Mouse (Mus musculus) hindbrain, embryonic 15.5 days (tissue): ENCODE results near the gene Pabpn1. TPM values are rescaled to one million over a fixed set of nuclear protein-coding genes. Genes with fewer than 3 reads are reported as not detected.

ENCODE experiments used
- ATAC-seq: fragments of 200-750 bp; cut with Nextera tagmentation; 2 replicates; pipeline ENCODE4 v1.8.0; 2017; ENCODE audit warnings: low read depth, moderate number of reproducible peaks, moderate TSS enrichment; ENCODE audit not compliant: low FRiP score
- H3K27ac ChIP-seq: fragments of 300-500 bp; sonication (generic); replicated peaks from 2 replicates; pipeline ENCODE4 v1.5.1; 2015; ENCODE audit warnings: mild to moderate bottlenecking, inconsistent platforms
- H3K27me3 ChIP-seq: fragments of 300-500 bp; sonication (generic); 2 replicates; pipeline ENCODE4 v1.6.1; 2015; ENCODE audit warnings: control low read depth, inconsistent platforms
- H3K36me3 ChIP-seq: fragments of 300-500 bp; sonication (generic); 2 replicates; pipeline ENCODE4 v1.6.1; 2015; ENCODE audit warnings: control low read depth, inconsistent platforms
- H3K4me1 ChIP-seq: fragments of 300-500 bp; sonication (generic); replicated peaks from 2 replicates; pipeline ENCODE4 v1.6.1; 2015; ENCODE audit warnings: control low read depth, inconsistent platforms
- H3K4me2 ChIP-seq: fragments of 300-500 bp; sonication (generic); 2 replicates; pipeline ENCODE4 v1.6.1; 2015; ENCODE audit warnings: moderate library complexity, mild to moderate bottlenecking, inconsistent platforms
- H3K4me3 ChIP-seq: fragments of 300-500 bp; sonication (generic); 2 replicates; pipeline ENCODE4 v1.5.1; 2015; ENCODE audit warnings: mild to moderate bottlenecking, inconsistent platforms
- H3K9ac ChIP-seq: fragments of 300-500 bp; sonication (generic); 2 replicates; pipeline ENCODE4 v1.6.1; 2015; ENCODE audit warnings: inconsistent platforms
- H3K9me3 ChIP-seq: fragments of 300-500 bp; sonication (generic); 2 replicates; pipeline ENCODE4 v1.6.1; 2016; ENCODE audit warnings: control low read depth, inconsistent platforms
- WGBS: fragments of 180-500 bp; shearing (Covaris S2); methylation state at CpG from one replicate; pipeline ENCODE4 v1.1.7; 2015; 5-methylcytosine and 5-hydroxymethylcytosine counted together
- polyA plus RNA-seq: library from polyadenylated mRNA; unstranded; fragments of >200 nt; fragmentation: Nextera tagmentation; extraction: Ambion mirVana; gene quantifications from 2 replicates; pipeline ENCODE4 v1.2.1, GENCODE M21; 2015

The Pabpn1 gene
- polyA plus RNA-seq, 1 experiment from 2014 or later = 162 TPM

DNA sequence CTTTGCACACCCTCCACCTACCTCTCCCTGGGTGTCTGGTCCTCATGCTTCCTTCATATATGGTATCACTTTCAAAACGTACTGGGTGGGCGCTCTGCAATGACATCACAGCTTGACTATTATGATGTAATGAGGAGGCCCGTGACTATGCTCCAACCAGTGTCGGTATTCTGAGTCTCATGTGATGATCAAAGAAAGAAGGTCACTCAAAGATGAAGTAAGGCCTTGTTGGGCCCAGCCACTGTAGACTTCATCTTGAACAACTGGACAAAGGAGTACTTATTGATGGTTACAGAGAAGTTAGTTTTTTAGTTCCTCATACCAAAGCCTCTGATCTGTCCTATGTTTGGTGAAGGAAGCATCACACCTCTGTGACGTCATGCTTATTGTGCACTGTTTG, 21.4 kb upstream of the Pabpn1 start, which contains the start of gene Homez:
Gene Homez (minus strand): TSS at position 101 of the 400 bp plus-strand sequence.
- no peaks in the 10 kb centered on the region for H3K9me3 ChIP-seq
- no peak within 1 kb of the TSS for H3K27ac ChIP-seq
- no peak within 1 kb of the TSS for H3K4me2 ChIP-seq
- no peaks in the 10 kb centered on the region for H3K27me3 ChIP-seq
- H3K4me3 ChIP-seq = no peak within 1 kb of the TSS
- no peaks in the 10 kb centered on the region; the same call in 1 of the 2 replicates for H3K36me3 ChIP-seq
- 91% methylated on average over 5 of the region's 5 CpGs for WGBS
- H3K4me1 ChIP-seq = peaks cover 11% of the 10 kb centered on the region
- ATAC-seq = no peak
- no peak within 1 kb of the TSS for H3K9ac ChIP-seq

DNA sequence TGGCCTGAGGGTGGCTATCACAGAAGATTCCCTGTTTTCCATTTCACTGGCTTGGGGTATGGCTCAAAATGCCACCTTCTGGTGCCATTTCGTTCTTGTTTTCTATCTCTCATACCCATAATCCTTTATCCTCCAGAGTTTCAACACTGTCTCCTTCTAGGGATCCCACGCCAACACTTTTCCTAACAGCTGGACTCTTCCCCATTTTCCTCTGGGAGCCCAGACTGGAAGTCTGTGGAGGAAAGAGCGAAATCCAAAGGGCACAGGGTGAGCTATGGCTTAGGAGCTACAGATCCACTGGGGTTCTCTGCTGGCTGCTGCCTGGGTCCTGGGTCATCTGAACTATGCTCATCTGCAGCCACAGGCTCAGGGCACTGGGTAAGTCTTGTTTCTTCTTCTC, 18.1 kb upstream of the Pabpn1 start:
- no peak for ATAC-seq
- H3K4me1 ChIP-seq = peaks cover 20% of the 10 kb centered on the region
- no peak overlapping the region for H3K27ac ChIP-seq
- no peak overlapping the region for H3K4me2 ChIP-seq
- 90% methylated on average over 3 of the region's 3 CpGs for WGBS
- no peaks in the 10 kb centered on the region for H3K27me3 ChIP-seq
- H3K9ac ChIP-seq = no peak overlapping the region
- H3K4me3 ChIP-seq = no peak overlapping the region
- no peaks in the 10 kb centered on the region for H3K9me3 ChIP-seq
- H3K36me3 ChIP-seq = no peaks in the 10 kb centered on the region; the same call in 1 of the 2 replicates

DNA sequence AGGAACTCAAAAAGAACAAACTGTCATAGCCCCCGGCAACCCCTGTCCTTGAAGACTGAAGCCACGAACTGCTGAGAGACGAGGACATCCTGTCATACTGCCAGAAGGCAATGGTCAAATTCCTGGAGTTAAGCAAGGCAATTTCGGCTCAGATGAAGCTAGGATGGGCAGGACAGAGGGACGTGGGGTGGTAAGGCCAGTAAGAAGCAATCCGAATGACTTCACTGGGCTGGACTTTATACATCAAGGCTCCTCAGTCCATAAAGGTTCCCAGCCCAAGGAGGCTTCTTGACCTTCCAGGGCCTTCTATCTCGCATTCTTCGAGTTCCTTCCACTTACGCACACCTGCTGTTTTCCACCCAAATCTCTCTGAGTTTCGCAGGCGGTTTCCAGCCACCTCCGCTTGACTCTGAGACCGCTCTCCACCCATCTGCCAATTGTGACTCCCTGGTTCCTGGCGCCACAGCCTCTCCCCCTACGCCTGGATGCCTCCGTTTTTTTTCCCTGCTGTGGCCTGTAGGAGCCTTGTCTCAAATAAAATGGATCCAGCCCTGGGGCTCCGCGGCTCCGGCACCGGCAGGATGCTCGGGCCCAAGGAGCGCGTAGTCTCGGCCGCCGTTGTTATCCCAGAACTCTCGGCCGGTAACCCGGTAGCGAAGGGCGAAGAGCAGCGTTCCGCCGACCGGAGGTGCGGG, 16.3 kb upstream of the Pabpn1 start:
- peak overlapping the region; percentile 97 for H3K27ac ChIP-seq
- no peaks in the 10 kb centered on the region; the same call in 1 of the 2 replicates for H3K36me3 ChIP-seq
- no peaks in the 10 kb centered on the region for H3K9me3 ChIP-seq
- H3K4me2 ChIP-seq = peak overlapping the region; percentile 97
- H3K27me3 ChIP-seq = no peaks in the 10 kb centered on the region
- H3K9ac ChIP-seq = peak overlapping the region; percentile 96
- peaks cover 20% of the 10 kb centered on the region for H3K4me1 ChIP-seq
- peak overlapping the region; percentile 81 for H3K4me3 ChIP-seq
- WGBS = 3% methylated on average over 36 of the region's 36 CpGs
- ATAC-seq = peak; percentile 62

DNA sequence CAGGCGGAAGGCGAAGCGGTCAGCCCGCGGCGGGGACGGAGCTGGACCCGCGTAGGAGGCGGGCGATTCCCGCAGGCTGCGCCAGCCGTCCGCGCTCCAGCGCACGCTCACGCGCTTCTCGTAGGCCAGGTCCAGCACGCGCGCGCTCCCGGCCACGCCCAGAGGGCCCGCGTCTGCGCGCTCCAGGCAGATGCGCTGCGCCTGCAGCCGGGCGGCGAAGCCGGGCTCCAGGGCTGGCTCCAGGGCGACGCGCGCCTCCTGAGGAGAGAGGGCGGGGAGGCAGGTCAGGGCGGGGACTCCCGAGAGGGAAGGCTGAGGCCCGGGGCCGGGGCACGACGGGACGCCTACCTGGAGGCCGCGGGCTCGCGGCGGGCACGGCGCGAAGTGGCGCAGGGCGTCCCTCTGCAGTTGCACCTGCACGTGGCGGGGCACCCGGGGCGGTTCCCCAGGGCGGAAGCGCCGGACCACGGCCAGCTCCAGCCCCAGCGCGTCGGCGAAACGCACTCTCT, 15.7 kb upstream of the Pabpn1 start:
- peak; percentile 92 for ATAC-seq
- Histone ChIP-seq H3K9me3 (no peaks in the 10 kb centered on the region), H3K4me1 (peaks cover 20% of the 10 kb centered on the region), H3K27ac (peak overlapping the region; percentile 97), H3K4me3 (peak overlapping the region; percentile 81), H3K27me3 (no peaks in the 10 kb centered on the region), H3K4me2 (peak overlapping the region; percentile 97), H3K9ac (peak overlapping the region; percentile 96), H3K36me3 (no peaks in the 10 kb centered on the region)
- WGBS = under 1% methylated on average over 47 of the region's 72 CpGs

DNA sequence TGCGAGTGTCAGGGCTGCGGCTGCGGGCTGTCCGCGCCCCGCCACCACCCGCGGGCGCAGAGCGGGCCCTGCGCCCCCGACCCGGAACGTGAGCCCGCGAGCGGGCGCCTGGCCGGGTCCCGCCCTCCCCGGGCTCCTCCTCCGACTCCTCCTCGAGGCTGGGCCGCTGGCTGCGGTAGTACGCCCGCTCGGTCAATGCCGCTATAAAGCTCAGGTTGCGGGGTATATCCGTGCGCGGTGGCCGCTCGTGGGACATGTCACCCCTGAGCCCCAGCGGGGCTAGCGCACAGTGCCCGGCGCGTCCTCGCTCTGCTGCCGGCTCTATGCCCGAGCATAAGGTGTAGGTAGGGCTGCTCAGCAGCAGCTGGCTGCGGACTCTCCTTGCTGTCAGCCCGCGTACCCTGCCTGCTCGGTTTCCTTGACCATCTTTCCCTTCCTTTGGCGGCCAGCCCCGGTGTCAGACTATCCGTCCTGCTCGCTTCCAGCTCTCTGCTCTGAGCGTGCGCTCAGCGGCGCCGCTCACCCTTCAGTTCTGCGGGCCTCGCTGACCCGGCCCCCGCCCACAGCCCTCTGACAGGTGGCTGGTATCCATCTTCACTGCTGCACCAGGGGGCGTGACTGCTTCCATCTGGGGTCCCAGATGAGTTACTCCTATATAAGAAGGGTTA, 15.1 kb upstream of the Pabpn1 start, which contains the start of gene Ppp1r3e:
Gene Ppp1r3e (minus strand): TSS at position 503 of the 668 bp plus-strand sequence.
- under 1% methylated on average over 47 of the region's 61 CpGs for WGBS
- Histone ChIP-seq H3K36me3 (no peaks in the 10 kb centered on the region), H3K4me1 (peaks cover 20% of the 10 kb centered on the region), H3K9me3 (no peaks in the 10 kb centered on the region), H3K27ac (peak within 1 kb of the TSS; percentile 97), H3K4me2 (peak within 1 kb of the TSS; percentile 97), H3K27me3 (no peaks in the 10 kb centered on the region), H3K4me3 (peak within 1 kb of the TSS; percentile 81), H3K9ac (peak within 1 kb of the TSS; percentile 96)
- ATAC-seq = peak; percentile 85

DNA sequence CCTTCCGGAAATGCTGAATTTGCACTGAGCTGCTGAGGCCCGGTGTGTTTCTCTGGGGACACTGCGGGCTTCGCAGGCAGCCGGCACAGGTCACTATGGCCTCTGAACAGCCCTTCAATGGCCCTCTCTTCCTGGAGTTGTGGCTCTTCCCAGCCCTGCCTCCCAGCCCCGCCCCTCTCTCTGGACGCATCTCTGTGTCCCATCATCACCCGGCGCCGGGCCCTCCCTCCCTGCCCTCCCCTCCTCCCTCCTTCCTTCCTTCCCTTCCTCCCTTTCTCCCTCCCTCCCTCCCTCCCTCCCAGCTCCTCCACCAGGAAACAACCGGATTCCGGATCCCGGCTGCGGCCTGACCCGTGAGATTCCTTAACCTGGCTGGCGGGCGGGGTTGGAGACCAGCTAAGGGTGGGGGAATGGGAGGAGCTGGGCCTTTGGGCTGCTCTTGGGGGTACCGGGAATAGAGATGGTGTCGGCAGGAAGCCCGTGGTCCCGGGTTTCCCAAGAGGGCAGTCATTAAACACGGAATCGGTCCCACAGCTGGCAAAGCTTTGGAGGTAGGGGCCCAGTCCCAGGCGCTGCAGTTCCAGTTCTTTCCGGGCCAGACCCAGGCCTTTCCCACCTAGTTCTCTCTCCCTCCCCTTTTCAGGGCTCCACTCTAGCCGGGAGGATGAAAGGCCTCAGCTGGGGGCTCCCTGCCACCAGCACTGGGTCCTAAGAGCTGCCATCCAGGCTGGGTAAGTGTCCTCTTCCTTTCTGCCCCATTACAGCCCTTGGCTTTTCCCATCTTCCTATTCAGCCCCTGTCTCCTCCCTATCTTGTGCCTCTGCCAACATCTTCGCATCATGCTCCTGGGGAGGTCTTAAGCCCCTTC, 8.9 kb upstream of the Pabpn1 start, which contains the start of the genes Bcl2l2 and Gm20521:
Gene Bcl2l2 (plus strand): TSS at position 224 of the 868 bp plus-strand sequence.
Gene Gm20521 (plus strand): TSS at position 288 of the 868 bp plus-strand sequence.
- peak within 1 kb of the TSS; percentile 63 for H3K4me2 ChIP-seq
- WGBS = 0% methylated on average over 27 of the region's 27 CpGs
- peaks cover 30% of the 10 kb centered on the region for H3K4me1 ChIP-seq
- peak within 1 kb of the TSS; percentile 73 for H3K9ac ChIP-seq
- no peaks in the 10 kb centered on the region for H3K9me3 ChIP-seq
- ATAC-seq = peak; percentile 88
- H3K4me3 ChIP-seq = peak within 1 kb of the TSS; percentile 57
- peak within 1 kb of the TSS; percentile 79 for H3K27ac ChIP-seq
- H3K36me3 ChIP-seq = 0 out of 2 replicates have a peak, but pooled peaks cover 5% of the 10 kb centered on the region
- H3K27me3 ChIP-seq = no peaks in the 10 kb centered on the region

DNA sequence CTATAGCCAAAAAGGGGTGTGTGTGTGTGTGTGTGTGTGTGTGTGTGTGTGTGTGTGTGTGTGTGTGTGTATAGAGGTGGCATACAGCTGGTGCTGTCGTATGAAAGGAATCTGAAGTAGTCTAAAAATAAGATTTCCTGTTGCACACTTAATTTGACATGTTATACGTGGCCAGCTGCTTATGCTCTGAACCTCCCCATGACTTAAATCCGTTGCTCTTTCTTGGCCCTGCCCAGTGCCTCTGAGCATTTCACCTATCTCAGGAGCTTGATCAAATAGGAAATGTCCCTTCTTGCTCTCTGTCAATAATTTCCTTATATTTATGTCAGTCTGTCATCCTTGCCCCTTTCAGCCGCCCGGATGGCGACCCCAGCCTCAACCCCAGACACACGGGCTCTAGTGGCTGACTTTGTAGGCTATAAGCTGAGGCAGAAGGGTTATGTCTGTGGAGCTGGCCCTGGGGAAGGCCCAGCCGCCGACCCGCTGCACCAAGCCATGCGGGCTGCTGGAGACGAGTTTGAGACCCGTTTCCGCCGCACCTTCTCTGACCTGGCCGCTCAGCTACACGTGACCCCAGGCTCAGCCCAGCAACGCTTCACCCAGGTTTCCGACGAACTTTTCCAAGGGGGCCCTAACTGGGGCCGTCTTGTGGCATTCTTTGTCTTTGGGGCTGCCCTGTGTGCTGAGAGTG, 8.1 kb upstream of the Pabpn1 start:
- H3K9me3 ChIP-seq = no peaks in the 10 kb centered on the region
- H3K9ac ChIP-seq = peak overlapping the region; percentile 73
- peak overlapping the region; percentile 79 for H3K27ac ChIP-seq
- 0 out of 2 replicates have a peak, but pooled peaks have one; percentile 1 for ATAC-seq
- WGBS = 32% methylated on average over 21 of the region's 21 CpGs
- peak overlapping the region; percentile 63 for H3K4me2 ChIP-seq
- 0 out of 2 replicates have a peak, but pooled peaks cover 5% of the 10 kb centered on the region for H3K36me3 ChIP-seq
- H3K4me1 ChIP-seq = peaks cover 30% of the 10 kb centered on the region
- no peaks in the 10 kb centered on the region for H3K27me3 ChIP-seq
- H3K4me3 ChIP-seq = peak overlapping the region; percentile 57

DNA sequence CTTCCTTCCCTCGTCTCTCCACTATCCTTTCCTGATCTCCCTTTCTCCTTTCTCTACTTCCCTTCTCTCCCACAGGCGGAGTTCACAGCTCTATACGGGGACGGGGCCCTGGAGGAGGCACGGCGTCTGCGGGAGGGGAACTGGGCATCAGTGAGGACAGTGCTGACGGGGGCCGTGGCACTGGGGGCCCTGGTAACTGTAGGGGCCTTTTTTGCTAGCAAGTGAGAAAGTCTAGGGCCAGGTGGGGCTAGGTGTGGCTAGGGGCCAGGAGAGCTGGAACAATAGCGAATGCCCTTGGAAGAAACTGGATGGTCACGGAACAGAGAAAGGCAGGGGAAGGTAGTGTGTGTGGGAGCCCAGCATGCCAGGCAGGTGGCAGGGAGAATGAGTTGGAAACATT, 7.0 kb upstream of the Pabpn1 start:
- no peak overlapping the region for H3K27ac ChIP-seq
- WGBS = 89% methylated on average over 11 of the region's 11 CpGs
- 0 out of 2 replicates have a peak overlapping the region, but pooled peaks have one; percentile 57 for H3K4me3 ChIP-seq
- H3K27me3 ChIP-seq = no peaks in the 10 kb centered on the region
- no peak for ATAC-seq
- peak overlapping the region; percentile 63; the same call in 1 of the 2 replicates for H3K4me2 ChIP-seq
- no peaks in the 10 kb centered on the region for H3K9me3 ChIP-seq
- peaks cover 30% of the 10 kb centered on the region for H3K4me1 ChIP-seq
- H3K9ac ChIP-seq = peak overlapping the region; percentile 73
- 0 out of 2 replicates have a peak, but pooled peaks cover 5% of the 10 kb centered on the region for H3K36me3 ChIP-seq

DNA sequence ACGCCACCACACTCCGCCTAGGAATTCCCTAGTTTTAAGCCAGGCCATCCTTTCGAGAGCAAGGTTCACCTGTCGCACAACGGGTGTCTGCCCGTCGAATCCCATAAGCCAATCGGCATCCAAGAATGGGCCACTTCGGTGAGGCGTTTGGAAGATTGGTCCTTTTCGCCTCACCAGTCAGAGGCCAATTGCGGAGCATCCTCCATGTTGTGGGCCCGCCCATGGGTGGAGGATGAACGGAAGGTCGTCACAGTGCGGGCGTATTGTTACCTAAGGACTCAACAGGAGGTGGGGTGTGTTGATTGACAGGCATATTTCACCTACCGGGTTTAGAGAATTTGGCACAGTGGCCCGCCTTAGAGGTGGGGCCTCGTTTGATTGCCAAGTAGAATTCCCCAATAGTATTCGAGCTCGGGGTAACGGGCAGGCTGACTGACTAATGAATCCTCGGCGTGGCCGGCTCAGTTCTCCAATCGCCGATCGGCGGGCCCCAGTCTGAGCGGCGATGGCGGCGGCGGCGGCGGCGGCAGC, 1.4 kb downstream of the Pabpn1 start:
- H3K9me3 ChIP-seq = no peaks in the 10 kb centered on the region
- peak; percentile 98 for ATAC-seq
- peaks cover 20% of the 10 kb centered on the region for H3K4me1 ChIP-seq
- peak overlapping the region; percentile 52 for H3K4me2 ChIP-seq
- H3K27ac ChIP-seq = peak overlapping the region; percentile 97
- peaks cover 25% of the 10 kb centered on the region for H3K36me3 ChIP-seq
- under 1% methylated on average over 38 of the region's 38 CpGs for WGBS
- H3K9ac ChIP-seq = peak overlapping the region; percentile 99
- no peaks in the 10 kb centered on the region for H3K27me3 ChIP-seq
- peak overlapping the region; percentile 93 for H3K4me3 ChIP-seq

DNA sequence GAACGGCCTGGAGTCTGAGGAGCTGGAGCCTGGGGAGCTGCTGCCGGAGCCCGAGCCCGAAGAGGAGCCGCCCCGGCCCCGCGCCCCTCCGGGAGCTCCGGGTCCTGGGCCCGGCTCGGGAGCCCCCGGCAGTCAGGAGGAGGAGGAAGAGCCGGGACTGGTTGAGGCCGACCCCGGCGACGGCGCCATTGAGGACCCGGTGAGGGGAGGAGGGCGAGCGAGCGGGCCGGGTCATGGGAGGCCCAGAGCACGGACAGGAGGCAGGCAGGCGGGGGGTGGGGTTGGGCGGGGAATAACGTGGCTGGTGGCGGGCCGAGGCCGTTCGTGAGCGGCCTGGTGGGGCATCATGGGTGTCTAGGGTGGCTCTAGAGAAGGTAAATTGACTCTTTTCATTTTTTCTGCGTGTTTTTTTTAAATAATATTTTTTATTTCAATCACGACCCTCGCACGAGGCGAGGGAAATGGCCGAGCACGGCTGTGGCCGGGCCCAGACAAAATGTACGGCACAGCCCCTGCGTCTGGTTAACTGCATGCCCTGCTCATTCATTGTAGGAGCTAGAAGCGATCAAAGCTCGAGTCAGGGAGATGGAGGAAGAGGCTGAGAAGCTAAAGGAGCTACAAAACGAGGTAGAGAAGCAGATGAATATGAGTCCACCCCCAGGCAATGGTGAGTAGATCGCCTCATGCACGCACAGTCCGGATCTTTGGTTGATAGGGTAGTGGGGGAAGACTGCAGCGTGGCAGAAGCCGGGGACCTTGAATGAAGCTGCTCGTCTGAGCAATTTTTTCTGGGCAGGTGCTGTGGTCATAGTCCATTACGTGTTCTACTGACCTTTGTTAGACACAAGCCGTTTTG, 2.2 kb downstream of the Pabpn1 start:
- H3K4me2 ChIP-seq = peak overlapping the region; percentile 63
- peak overlapping the region; percentile 93 for H3K4me3 ChIP-seq
- peaks cover 20% of the 10 kb centered on the region for H3K4me1 ChIP-seq
- ATAC-seq = peak; percentile 39
- peaks cover 28% of the 10 kb centered on the region for H3K36me3 ChIP-seq
- no peaks in the 10 kb centered on the region for H3K27me3 ChIP-seq
- WGBS = under 1% methylated on average over 54 of the region's 54 CpGs
- peak overlapping the region; percentile 99 for H3K9ac ChIP-seq
- H3K9me3 ChIP-seq = no peaks in the 10 kb centered on the region
- peak overlapping the region; percentile 97 for H3K27ac ChIP-seq
